Mouse (Mus musculus) hindbrain, embryonic 12.5 days (tissue): ENCODE measurements at regions not wholly inside any gene's neighbourhood (a gene's known extent, or its start where the extent isn't known, plus 50 kb on each side); places are given as distances from the start of the nearest gene placed in this dataset.
A peak's percentile ranks its signal among the peaks of the same experiment; 100 is the strongest.

Experiments used
- ATAC-seq: fragments of 200-750 bp; cut with Nextera tagmentation; 2 replicates; pipeline ENCODE4 v1.8.0; 2017; ENCODE audit warnings: moderate TSS enrichment; ENCODE audit not compliant: low FRiP score
- H3K27ac ChIP-seq: fragments of 300-500 bp; sonication (generic); 2 replicates; pipeline ENCODE4 v1.5.1; 2016; ENCODE audit warnings: mild to moderate bottlenecking
- H3K27me3 ChIP-seq: fragments of 300-500 bp; sonication (generic); 2 replicates; pipeline ENCODE4 v1.6.1; 2016; ENCODE audit warnings: mild to moderate bottlenecking
- H3K36me3 ChIP-seq: fragments of 300-500 bp; sonication (generic); 2 replicates; pipeline ENCODE4 v1.6.1; 2016; ENCODE audit warnings: mild to moderate bottlenecking
- H3K4me1 ChIP-seq: fragments of 300-500 bp; sonication (generic); 2 replicates; pipeline ENCODE4 v1.6.1; 2016
- H3K4me2 ChIP-seq: fragments of 300-500 bp; sonication (generic); replicated peaks from 2 replicates; pipeline ENCODE4 v1.6.1; 2016; ENCODE audit warnings: mild to moderate bottlenecking
- H3K4me3 ChIP-seq: fragments of 300-500 bp; sonication (generic); 2 replicates; pipeline ENCODE4 v1.5.1; 2016; ENCODE audit warnings: mild to moderate bottlenecking
- H3K9ac ChIP-seq: fragments of 300-500 bp; sonication (generic); 2 replicates; pipeline ENCODE4 v1.6.1; 2016; ENCODE audit warnings: mild to moderate bottlenecking, moderate library complexity
- H3K9me3 ChIP-seq: fragments of 300-500 bp; sonication (generic); replicated peaks from 2 replicates; pipeline ENCODE4 v1.6.1; 2016; ENCODE audit warnings: mild to moderate bottlenecking
- WGBS: fragments of 180-500 bp; shearing (Covaris S2); methylation state at CpG from one replicate; pipeline ENCODE4 v1.1.7; 2016; 5-methylcytosine and 5-hydroxymethylcytosine counted together

GRCm38 (mm10) chr3:130946576-130947276 lies 163.5 kb upstream of the Lef1 start:
- Histone ChIP-seq H3K9ac (no peak overlapping the region), H3K36me3 (no peaks in the 10 kb centered on the region), H3K4me3 (no peak overlapping the region), H3K27ac (peak overlapping the region; percentile 87; the same call in 1 of the 2 replicates), H3K27me3 (no peaks in the 10 kb centered on the region), H3K9me3 (no peaks in the 10 kb centered on the region), H3K4me1 (peaks cover 9% of the 10 kb centered on the region; the same call in 1 of the 2 replicates), H3K4me2 (peak overlapping the region; percentile 72)
- WGBS = 67% methylated on average over 14 of the region's 14 CpGs
- ATAC-seq = peak; percentile 51

- WGBS = under 1% methylated on average over 25 of the region's 25 CpGs
- ATAC-seq = peak; percentile 87
- H3K9ac ChIP-seq = peak overlapping the region; percentile 64
- peak overlapping the region; percentile 35 for H3K4me3 ChIP-seq
- peaks cover 9% of the 10 kb centered on the region; the same call in 1 of the 2 replicates for H3K4me1 ChIP-seq
- H3K36me3 ChIP-seq = no peaks in the 10 kb centered on the region
- H3K9me3 ChIP-seq = no peaks in the 10 kb centered on the region
- peak overlapping the region; percentile 87 for H3K27ac ChIP-seq
- peak overlapping the region; percentile 72 for H3K4me2 ChIP-seq
- H3K27me3 ChIP-seq = no peaks in the 10 kb centered on the region
These were observed 164.3 kb upstream of the Lef1 start for GRCm38 (mm10) chr3:130945861-130946449.

- H3K36me3 ChIP-seq = no peaks in the 10 kb centered on the region
- H3K9ac ChIP-seq = no peak overlapping the region
- no peaks in the 10 kb centered on the region for H3K27me3 ChIP-seq
- peak overlapping the region; percentile 72 for H3K4me2 ChIP-seq
- peak overlapping the region; percentile 87 for H3K27ac ChIP-seq
- peak overlapping the region; percentile 35; the same call in 1 of the 2 replicates for H3K4me3 ChIP-seq
- WGBS = 8% methylated on average over 7 of the region's 7 CpGs
- H3K9me3 ChIP-seq = no peaks in the 10 kb centered on the region
- ATAC-seq = 0 out of 2 replicates have a peak, but pooled peaks have one; percentile 27
- H3K4me1 ChIP-seq = peaks cover 9% of the 10 kb centered on the region; the same call in 1 of the 2 replicates
These were observed 164.9 kb upstream of the Lef1 start for GRCm38 (mm10) chr3:130945396-130945795.

- H3K36me3 ChIP-seq = no peaks in the 10 kb centered on the region
- no peaks in the 10 kb centered on the region for H3K9me3 ChIP-seq
- no peaks in the 10 kb centered on the region for H3K27me3 ChIP-seq
- H3K4me3 ChIP-seq = no peak overlapping the region
- no peak overlapping the region for H3K9ac ChIP-seq
- peaks cover 9% of the 10 kb centered on the region; the same call in 1 of the 2 replicates for H3K4me1 ChIP-seq
- no peak overlapping the region for H3K27ac ChIP-seq
- 91% methylated on average over 6 of the region's 6 CpGs for WGBS
- no peak overlapping the region for H3K4me2 ChIP-seq
- no peak for ATAC-seq
These were observed 166.0 kb upstream of the Lef1 start for GRCm38 (mm10) chr3:130944241-130944640.

GRCm38 (mm10) chr3:130942947-130943630 lies 167.2 kb upstream of the Lef1 start:
- Histone ChIP-seq H3K27me3 (no peaks in the 10 kb centered on the region), H3K36me3 (no peaks in the 10 kb centered on the region), H3K4me2 (no peak overlapping the region), H3K4me1 (peaks cover 9% of the 10 kb centered on the region; the same call in 1 of the 2 replicates), H3K4me3 (no peak overlapping the region), H3K9ac (no peak overlapping the region), H3K27ac (no peak overlapping the region), H3K9me3 (no peaks in the 10 kb centered on the region)
- no peak for ATAC-seq
- 84% methylated on average over 8 of the region's 8 CpGs for WGBS

GRCm38 (mm10) chr3:130940302-130940867 lies 169.9 kb upstream of the Lef1 start:
- Histone ChIP-seq H3K4me1 (peaks cover 6% of the 10 kb centered on the region; the same call in 1 of the 2 replicates), H3K9ac (no peak overlapping the region), H3K27me3 (no peaks in the 10 kb centered on the region), H3K9me3 (no peaks in the 10 kb centered on the region), H3K4me3 (no peak overlapping the region), H3K27ac (no peak overlapping the region), H3K4me2 (no peak overlapping the region), H3K36me3 (no peaks in the 10 kb centered on the region)
- 81% methylated on average over 5 of the region's 5 CpGs for WGBS
- ATAC-seq = no peak

- ATAC-seq = no peak
- no peak overlapping the region for H3K27ac ChIP-seq
- H3K36me3 ChIP-seq = no peaks in the 10 kb centered on the region
- no peak overlapping the region for H3K9ac ChIP-seq
- H3K27me3 ChIP-seq = no peaks in the 10 kb centered on the region
- H3K4me2 ChIP-seq = no peak overlapping the region
- peaks cover 5% of the 10 kb centered on the region; the same call in 1 of the 2 replicates for H3K4me1 ChIP-seq
- 73% methylated on average over 5 of the region's 5 CpGs for WGBS
- no peaks in the 10 kb centered on the region for H3K9me3 ChIP-seq
- H3K4me3 ChIP-seq = no peak overlapping the region
These were observed 173.3 kb upstream of the Lef1 start for GRCm38 (mm10) chr3:130936980-130937379.

- H3K9me3 ChIP-seq = no peaks in the 10 kb centered on the region
- no peaks in the 10 kb centered on the region for H3K27me3 ChIP-seq
- H3K4me2 ChIP-seq = no peak overlapping the region
- H3K4me1 ChIP-seq = peaks cover 5% of the 10 kb centered on the region; the same call in 1 of the 2 replicates
- no peak overlapping the region for H3K4me3 ChIP-seq
- WGBS = 28% methylated on average over 7 of the region's 7 CpGs
- H3K9ac ChIP-seq = no peak overlapping the region
- H3K27ac ChIP-seq = no peak overlapping the region
- no peak for ATAC-seq
- H3K36me3 ChIP-seq = no peaks in the 10 kb centered on the region
These were observed 173.9 kb upstream of the Lef1 start for GRCm38 (mm10) chr3:130936336-130936735.

- no peaks in the 10 kb centered on the region for H3K9me3 ChIP-seq
- no peak for ATAC-seq
- 79% methylated on average over 11 of the region's 11 CpGs for WGBS
These were observed 174.3 kb upstream of the Lef1 start for GRCm38 (mm10) chr3:130935926-130936315.

GRCm38 (mm10) chr3:130935302-130935925 lies 174.9 kb upstream of the Lef1 start:
- no peak overlapping the region for H3K4me2 ChIP-seq
- no peak overlapping the region for H3K27ac ChIP-seq
- H3K9ac ChIP-seq = no peak overlapping the region
- 64% methylated on average over 8 of the region's 8 CpGs for WGBS
- H3K9me3 ChIP-seq = no peaks in the 10 kb centered on the region
- no peak for ATAC-seq
- H3K36me3 ChIP-seq = no peaks in the 10 kb centered on the region
- H3K27me3 ChIP-seq = no peaks in the 10 kb centered on the region
- H3K4me1 ChIP-seq = peaks cover 5% of the 10 kb centered on the region; the same call in 1 of the 2 replicates
- H3K4me3 ChIP-seq = no peak overlapping the region

More at GRCm38 (mm10) chr3:130935926-130936315, 174.3 kb upstream of the Lef1 start:
- Histone ChIP-seq H3K27ac (no peak overlapping the region), H3K9ac (no peak overlapping the region), H3K27me3 (no peaks in the 10 kb centered on the region), H3K4me1 (peaks cover 5% of the 10 kb centered on the region; the same call in 1 of the 2 replicates), H3K36me3 (no peaks in the 10 kb centered on the region), H3K4me2 (no peak overlapping the region), H3K4me3 (no peak overlapping the region)

GRCm38 (mm10) chr3:130932723-130933122 lies 177.5 kb upstream of the Lef1 start:
- peaks cover 5% of the 10 kb centered on the region; the same call in 1 of the 2 replicates for H3K4me1 ChIP-seq
- H3K9ac ChIP-seq = no peak overlapping the region
- H3K27ac ChIP-seq = no peak overlapping the region
- no peak overlapping the region for H3K4me3 ChIP-seq
- 82% methylated on average over 6 of the region's 6 CpGs for WGBS
- no peaks in the 10 kb centered on the region for H3K36me3 ChIP-seq
- H3K4me2 ChIP-seq = no peak overlapping the region
- no peaks in the 10 kb centered on the region for H3K27me3 ChIP-seq
- no peaks in the 10 kb centered on the region for H3K9me3 ChIP-seq
- no peak for ATAC-seq
